Mouse (Mus musculus) ovary, postnatal 36 days (tissue): Measurements from ENCODE around the gene Pccb.

Experiments used
- DNase-seq: peaks from one replicate; pipeline ENCODE4 v3.0.0; 2022; ENCODE audit warnings: low spot score, mixed read lengths

Pccb gene

GRCm38 (mm10) chr9:101045710-101046338 is 11.1 kb upstream of the Pccb start:
- no peak for DNase-seq

DNA sequence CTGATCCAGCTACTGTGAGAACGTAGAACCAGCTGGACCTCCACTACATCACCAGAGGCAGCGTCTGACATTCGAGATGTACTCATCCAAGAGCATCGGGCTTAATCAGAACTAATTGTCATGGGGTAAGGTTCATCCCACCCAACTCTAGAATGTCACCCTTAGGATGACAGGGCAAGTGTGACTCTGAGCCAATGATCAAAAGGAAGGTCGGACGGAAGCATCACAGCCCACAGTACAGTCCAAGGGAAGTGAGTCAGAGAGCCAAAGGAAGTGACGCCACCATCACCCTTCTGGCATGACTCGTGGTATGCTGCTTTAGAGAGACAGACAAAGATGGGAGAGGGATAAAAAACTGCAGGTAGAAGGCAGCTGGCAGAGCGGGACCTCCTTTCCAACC is 7.6 kb upstream of the Pccb start:
- DNase-seq, result no peak

DNA sequence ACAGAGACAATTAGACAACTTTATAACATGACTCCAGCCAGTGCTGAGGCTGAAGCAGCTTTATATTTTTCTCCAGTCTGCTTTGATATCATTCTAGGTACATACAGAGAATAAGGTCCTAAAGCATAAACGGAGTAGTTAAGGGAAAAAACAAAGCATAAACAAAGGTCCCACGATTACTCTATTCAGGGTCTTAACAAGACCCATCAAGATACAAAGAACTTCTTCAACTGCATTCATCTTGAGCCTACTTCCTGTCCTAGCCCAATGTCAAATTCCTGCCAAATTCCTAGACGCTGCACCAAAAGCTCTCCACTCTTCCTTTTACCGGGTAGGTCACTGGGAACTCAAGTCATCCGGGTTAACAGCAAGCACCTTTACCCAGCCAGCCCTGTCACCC is 6.8 kb upstream of the Pccb start:
- DNase-seq, result no peak

- DNase-seq, result no peak
Observed at GRCm38 (mm10) chr9:101038634-101039033, 3.9 kb upstream of the Pccb start.

DNA sequence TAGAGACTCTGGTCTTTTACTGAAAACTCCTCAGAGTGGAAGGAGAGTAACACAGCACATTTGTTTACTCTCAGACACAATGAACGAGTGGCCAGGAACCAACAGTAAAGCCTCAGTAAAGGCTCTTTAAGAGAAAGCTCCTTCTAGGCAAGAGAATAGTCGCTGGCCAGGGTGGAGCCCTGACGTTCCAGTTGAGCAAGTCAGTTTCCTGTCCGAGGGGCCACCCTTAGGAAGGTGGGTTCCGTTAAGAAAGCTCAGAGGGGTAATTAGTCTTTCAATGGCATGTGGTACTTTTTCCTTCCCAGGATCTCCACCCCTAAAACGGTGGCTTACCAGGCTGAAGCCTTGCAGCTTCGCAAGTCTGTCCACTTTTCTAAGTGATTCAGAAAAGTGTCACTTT is 2.7 kb upstream of the Pccb start:
- DNase-seq, result no peak

- DNase-seq, result no peak
Observed at GRCm38 (mm10) chr9:101036876-101037275, 2.2 kb upstream of the Pccb start.

GRCm38 (mm10) chr9:101035836-101036596 is 1.3 kb upstream of the Pccb start:
- DNase-seq, result no peak

DNA sequence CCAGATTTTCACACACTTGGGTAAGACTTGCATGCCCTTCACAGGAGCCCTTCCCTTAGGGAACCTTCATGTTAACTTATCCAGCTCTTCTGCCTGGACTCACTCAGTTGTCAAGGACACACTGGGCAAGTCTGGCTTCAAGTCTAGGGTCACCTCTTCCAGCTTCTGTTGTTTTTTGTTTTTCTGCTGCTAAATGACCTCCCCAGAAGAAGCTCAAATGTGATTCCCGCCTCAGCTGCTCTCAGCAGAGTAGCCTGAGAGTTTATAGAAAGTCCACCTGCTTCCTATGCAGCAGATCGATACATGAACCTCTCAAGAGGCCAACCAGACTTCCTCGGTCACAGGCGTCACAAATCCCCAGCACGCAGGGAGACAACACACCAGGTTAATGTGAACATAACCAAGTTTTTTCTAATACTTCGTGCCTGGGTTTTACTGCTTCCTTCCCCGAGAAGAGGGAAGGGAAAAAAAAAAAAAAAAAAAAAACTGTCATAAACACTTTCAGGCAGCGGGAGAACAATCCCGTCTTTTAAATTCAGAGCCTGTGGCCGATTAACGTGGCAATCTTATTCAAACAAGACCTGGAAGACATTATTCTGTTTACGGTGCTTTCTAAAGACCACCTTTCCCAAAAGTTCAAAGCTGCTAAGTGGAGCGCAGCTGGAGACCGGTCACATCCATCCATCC is 794 bp downstream of the Pccb start:
- DNase-seq, result no peak

- no peak for DNase-seq
Observed at GRCm38 (mm10) chr9:101018768-101019167, 15.9 kb downstream of the Pccb start.

DNA sequence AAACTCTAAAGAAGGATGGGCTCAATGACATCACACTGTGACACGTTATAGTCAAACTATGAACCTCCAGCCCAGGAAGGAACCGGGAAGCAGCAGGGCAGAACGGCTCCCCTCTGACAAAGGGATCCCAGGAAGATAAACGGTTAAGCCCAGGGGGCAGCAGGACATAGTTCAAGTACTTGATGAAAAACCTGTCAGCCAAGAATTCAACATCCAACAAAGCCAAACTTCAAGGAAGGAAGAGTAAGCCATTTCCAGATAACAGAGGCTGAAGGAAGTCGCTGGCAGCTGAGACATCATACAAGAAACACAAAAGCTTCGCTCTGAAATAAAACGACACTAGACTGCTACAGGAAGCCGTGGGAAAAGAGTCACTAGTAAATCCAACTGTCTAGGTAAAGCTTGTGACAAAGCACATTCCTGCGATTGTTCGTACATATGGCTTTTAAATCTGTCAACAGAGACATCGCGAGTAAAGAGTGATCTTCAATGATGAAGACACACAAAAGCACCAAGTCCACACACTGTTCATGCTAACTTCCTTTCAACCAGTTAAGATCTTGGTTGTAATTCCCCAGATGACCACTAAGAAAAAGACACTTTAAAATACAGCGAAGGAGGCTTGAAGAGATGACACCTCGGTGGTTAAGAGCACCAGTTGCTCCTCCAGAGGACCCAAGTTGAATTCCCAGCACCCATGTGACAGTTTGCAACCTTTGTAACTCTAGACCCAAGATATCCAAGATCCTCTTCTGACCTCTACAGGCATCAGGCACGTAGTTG is 16.8 kb downstream of the Pccb start:
- no peak for DNase-seq

DNA sequence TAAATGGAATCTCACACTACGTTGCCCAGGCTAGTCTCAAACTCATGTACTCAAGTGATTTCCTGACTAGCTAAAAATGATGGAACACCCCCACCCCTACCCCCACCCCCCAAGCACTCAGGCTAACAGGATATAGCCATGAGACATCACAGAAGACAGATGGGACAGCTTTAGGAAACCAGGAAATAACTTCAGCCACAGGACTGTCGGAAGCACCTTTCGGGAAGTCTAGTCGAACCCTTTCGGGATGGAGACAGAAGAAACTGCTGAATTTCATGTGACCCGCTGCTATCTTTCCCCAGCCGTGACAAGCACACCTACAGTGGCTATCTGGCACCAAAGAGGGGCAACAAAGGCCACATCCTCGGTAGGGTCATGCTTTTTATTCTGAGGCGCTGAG is 19.4 kb downstream of the Pccb start:
- no peak for DNase-seq

DNA sequence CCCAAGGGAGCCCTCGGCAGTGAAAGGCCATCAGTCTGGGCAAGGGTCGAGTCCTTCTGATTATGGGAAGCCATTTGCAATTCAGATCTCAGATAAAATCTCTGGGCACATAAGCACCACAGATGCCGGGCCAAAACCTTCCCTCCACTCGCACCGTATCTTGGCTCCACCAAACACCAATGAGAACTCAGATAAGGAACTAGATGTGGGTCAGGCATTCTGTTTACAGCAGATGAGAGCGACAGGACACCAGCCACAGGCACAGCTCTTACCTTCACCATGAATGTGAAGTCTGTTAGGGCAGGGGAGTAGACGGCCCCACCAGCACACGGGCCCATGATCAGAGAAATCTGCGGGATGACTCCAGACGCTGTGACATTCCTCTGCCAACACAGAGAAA is 22.3 kb downstream of the Pccb start:
- no peak for DNase-seq

DNA sequence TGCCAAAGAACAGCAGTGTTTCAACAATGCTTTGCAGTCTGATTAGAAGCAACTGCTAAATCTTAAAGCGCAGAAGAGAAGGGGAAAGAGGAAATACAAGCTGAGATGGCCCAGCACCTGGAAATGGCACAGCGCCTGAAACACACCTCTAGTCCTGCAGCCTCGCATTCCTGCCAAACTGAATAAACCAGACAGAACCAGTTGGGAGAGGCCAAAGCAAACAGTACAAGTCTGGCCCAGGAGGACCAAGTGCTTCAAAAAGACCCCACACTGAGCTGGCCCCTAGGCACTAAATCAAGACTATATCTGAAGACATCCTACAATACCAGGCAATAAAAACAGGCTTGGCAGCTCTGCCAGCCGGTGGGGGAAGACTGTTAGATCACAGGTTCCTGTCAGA is 28.8 kb downstream of the Pccb start:
- no peak for DNase-seq

DNA sequence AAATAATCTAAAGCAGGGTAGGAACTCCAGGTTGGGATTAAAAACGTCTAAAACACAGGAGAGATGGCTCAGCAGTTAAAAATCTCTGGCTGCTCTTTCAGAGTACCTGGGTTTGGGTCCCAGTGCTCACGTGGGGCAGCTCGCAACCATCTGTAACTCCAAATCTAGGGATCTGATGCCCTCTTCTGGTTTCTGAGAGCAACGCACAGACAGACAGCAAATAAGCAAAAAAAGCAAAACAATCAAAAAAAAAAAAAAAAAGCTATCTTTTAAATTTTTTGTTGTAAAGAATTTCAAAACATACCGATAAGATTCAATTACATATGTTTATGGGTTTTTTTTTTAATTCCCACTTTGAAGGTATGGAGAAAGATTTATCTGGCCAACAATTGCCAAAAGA is 31.4 kb downstream of the Pccb start:
- no peak for DNase-seq

GRCm38 (mm10) chr9:101002841-101003240 is 31.9 kb downstream of the Pccb start:
- no peak for DNase-seq

GRCm38 (mm10) chr9:101002053-101002452 is 32.6 kb downstream of the Pccb start:
- DNase-seq, result no peak

- DNase-seq, result no peak
Observed at GRCm38 (mm10) chr9:100997138-100997537, 37.6 kb downstream of the Pccb start.

DNA sequence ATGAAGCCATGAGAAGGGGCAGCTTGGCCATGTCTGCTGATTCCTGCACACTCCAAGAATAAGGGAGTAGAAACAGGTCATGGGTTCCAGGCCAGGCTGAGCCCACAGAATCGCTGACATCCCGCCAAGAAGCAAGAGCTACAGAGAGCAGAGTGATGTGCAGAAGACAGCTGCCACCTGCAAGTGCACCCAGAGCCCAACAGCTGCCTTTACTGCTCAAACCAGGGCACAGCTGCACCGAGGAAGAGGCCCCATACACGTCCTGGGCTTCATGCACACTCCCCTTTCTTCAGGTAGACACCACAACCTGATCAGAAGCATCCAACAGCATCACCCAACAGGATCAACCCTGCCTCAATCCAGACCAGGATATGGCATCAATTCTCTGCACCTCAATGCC is 40.8 kb downstream of the Pccb start:
- no peak for DNase-seq

- no peak for DNase-seq
Observed at GRCm38 (mm10) chr9:100992191-100992590, 42.5 kb downstream of the Pccb start.

DNA sequence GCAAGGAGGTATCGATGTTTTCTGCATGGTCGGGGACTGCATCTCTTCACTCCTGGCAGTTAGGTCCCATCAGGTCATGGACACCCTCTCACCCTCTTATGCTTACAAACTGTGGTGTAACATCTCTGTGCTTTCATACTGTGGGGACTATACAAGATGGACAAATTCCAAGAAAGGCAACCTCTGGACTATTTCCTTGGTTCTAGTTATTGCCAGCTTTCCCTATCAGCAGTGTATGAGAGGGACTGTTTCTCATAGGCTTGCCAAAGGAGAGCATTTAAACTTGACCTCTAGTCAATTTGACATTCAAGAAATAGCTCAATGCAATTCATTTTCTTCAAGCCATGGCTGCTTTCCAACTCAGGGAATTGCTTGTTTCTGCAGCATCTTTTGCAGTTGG is 43.4 kb downstream of the Pccb start:
- no peak for DNase-seq

GRCm38 (mm10) chr9:100990609-100991008 is 44.1 kb downstream of the Pccb start:
- DNase-seq, result no peak

- no peak for DNase-seq
Observed at GRCm38 (mm10) chr9:100987850-100988249, 46.8 kb downstream of the Pccb start.

GRCm38 (mm10) chr9:100987006-100987405 is 47.7 kb downstream of the Pccb start:
- no peak for DNase-seq
